Mouse (Mus musculus): ENCODE data around the gene Hspbap1. TPM values are rescaled to one million over a fixed set of nuclear protein-coding genes. Genes with fewer than 3 reads are reported as not detected.

The Hspbap1 gene
- total RNA-seq, 2 experiments from 2014 or later, result 7.1 to 7.2 TPM

DNA sequence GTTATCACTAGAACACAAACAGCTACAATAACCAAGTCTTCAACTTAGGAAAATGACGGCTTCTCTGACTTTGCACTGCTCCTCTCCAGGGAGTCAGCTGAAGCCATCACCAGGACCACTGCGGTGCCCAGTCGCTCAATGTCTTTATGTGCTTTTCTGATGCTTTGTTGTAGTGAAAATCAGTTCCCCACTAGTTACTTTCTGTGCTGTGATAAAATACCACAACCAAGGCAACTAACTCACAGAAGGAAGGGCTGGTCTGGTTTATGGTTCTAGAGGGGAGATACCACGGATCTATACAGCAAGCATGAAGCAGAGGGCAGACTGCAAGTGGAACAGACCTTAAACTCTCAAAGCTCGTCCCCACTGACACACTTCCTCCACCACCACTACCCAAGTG is 10.8 kb upstream of the Hspbap1 start:
- DNase-seq (ENCODE audit: low spot score in 2 of 2), result no peak

DNA sequence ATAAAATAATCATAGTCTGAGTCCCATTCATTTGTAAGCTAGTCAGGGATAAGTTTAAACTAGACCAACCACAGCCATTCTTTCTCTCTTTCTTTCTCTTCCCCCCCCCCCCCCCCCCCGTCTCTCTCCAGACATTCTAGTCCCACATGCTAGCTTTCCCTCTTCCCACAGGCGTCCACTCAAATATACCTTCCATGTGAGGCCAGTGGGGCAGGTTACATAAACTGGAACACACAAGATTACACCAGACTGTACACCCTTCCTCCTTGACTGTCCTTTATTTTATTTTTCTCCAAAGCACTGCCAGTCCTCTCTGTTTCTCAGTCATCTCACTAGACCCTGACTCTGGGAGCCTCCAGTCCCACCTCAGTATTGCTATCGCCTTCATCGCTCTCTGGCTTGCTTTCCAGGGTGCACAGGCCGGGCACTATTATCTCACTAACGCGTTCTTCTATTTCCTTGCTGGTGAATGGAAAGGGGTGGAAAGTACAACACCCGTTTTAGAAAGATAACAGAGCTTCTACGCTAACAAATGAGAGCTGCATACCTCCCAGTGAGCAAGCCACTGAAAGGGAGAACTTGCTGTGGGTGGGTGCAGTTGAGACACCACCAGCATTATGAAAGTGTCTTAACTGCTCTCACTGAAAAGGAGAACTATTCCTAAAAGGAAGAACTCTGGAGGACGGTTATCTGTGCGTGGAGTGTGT is 6.4 kb upstream of the Hspbap1 start:
- DNase-seq (ENCODE audit: low spot score in 2 of 2), result no peak

DNA sequence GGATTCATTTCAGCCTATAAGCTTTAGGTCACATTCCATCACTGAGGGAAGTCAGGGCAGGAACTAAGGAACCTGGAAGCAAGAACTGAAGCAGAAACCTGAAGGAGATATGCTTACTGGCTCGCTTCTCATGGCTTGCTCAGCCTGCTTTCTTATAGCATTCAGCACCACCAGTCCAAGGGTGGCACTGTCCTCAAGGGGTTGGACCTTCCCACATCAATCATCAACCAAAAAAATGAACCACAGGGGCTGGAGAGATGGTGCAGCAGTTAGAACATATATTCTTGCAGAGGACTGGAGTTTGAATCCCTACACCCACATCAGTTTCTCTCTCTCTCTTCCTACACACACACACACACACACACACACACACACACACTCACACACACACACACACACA is 5.2 kb upstream of the Hspbap1 start:
- no peak for DNase-seq (ENCODE audit: low spot score in 2 of 2)

DNA sequence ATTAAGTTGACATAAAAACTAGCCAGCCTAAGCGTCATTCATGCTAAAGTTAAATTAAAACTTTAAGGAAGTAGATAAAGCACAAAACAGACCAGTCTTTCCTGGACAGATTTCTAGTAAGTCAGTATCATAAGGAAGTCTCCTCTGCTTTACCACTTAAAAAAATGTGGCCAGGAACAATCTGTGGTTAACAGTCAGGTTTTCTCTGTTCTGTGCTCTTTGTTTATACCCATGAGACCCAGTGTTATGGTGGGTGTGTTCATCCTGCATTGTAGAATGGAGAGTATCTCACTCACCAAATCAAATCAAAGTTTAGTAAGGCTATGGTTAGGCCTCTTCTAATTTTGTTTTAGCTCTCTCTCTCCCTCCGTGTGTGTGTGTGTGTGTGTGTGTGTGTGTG is 4.7 kb upstream of the Hspbap1 start:
- DNase-seq (ENCODE audit: low spot score in 2 of 2), result no peak

DNA sequence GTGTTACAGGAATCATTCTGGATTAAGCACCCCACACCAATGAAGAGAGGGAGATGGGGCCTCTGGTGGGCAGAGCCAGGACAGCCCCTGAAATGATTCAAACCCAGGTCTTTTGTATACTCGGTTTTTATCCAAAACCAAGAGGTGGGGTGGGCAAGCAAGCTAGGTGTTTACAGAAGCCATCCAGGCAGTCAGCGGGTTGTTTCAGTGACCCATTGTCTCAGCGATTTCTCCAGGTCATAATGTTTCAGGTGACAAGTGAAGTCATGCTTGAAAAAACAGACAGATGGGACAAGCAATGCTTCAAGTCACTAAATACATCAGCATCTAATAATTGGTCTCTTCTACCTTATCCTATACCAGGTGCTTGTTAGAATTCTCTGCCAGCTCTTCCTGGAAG is 3.8 kb upstream of the Hspbap1 start:
- DNase-seq (ENCODE audit: low spot score in 2 of 2), result no peak

DNA sequence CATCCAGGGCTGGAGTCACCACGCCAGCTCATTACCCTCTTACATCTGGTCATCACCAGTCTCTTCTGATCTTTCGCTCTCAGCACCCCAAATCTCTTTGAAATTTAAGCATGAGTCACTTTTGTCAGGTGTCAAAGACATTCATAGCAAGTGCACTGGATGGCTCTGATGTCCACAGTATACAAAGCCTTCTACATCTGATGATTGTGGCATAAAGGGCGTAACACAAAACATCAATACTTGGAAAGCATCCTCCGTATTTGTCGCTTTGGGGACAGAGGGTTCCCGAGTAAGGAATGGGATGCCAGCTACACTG is 1.7 kb upstream of the Hspbap1 start:
- DNase-seq (ENCODE audit: low spot score in 2 of 2), result no peak

DNA sequence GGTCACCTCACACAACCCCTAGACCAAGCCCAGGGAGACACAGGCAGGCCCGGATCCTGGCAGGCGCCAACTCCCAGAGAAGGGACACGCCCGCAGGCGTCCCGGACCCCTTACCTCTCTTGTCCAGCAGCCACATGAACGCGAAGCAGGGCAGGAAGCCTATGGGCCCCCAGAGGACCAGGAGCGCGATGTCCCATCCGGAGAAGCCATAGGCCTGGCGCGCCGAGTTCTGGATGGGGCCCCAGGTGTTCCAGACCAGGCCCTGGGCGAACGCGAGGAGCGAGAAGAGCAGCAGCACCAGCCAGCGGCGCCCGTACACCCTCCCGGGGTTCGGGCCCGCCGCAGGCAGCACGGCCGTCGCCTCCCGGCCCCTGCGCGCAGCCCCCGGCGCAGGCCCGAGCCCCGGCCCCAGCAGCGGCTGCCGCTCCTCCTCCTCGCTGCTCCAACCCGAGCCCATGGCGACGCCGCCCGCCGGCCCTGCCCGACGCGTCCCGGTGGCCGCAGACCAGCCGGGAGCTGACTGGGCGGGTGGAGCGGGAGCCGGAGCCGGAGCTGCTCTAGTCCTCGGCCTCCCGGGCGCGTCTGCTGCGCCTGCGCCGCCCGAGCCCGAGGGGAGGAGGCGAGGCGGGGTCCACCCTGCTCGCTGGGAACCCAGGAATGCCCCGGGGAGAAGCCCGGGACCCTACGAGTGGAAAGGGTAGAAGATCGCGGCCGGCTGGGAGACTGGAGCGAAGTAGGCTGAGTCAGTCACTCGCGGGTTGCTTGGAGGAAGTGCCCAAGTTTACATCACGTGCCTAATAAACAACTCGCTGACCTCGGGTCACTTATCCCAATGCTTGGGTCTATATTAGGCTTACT is 1.2 kb upstream of the Hspbap1 start, which contains the start of gene Dirc2:
Gene Dirc2, minus strand, starts transcription at position 572 of the 858 bp plus-strand sequence.
- DNase-seq (ENCODE audit: low spot score in 2 of 2), result peak; percentile 68 to 78

DNA sequence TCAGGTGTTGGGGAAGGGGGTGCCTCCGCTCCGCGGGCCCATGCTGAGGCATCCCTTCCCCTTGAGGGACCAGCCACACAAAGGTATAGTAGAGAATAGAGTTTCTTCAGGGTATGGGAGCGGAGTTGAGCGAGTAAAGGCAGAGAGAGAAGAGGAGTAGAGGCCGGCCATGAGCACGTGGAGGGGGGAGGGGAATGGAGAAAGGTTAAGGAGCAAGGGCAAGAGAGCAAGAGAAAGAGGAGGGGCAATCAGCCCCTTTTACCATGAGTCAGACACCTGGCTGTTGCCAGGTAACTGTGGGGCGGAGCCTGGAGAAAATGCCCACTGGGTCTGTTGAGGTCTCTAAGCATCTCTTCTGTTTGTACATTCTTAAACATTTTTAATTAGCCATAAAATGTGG is 966 bp downstream of the Hspbap1 start:
- no peak for DNase-seq (ENCODE audit: low spot score in 2 of 2)

DNA sequence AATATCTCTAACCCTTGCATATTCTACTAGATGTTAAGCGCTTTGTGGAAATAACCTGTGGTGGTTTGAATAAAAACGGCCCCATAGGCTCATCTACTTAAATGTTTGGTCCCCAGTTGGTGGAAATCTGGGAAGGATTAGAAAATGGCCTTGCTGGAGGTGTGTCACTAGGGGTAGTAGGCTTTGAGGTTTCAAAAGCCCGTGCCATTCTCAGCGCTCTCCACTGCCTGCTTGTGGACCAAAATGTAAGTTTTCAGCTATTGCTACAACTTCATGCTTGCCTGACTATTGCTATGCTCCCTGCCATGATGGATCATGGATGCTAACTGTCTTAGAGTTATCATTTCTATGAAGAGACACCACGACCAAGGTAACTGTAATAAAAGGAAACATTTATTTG is 1.4 kb downstream of the Hspbap1 start:
- no peak for DNase-seq (ENCODE audit: low spot score in 2 of 2)

DNA sequence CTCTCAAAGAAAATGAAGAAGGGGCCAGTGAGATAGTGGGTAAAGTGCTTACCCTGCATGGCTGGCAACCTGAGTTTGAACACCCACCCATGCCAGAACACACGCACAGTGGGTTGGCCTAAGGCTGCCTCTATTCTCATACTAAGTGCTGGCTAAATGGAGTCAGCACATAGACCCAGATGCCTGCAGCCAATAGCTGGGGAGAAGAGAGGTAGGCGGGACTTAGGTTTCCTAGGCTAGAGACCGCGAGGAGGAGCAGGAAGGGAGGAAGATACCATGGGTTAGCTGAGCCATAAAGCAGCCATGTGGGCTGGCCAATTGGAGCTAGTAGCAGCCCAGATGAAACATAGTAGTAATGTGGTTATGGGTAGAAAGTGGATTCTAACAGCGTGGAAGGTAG is 2.4 kb downstream of the Hspbap1 start:
- DNase-seq (ENCODE audit: low spot score in 2 of 2), result no peak

DNA sequence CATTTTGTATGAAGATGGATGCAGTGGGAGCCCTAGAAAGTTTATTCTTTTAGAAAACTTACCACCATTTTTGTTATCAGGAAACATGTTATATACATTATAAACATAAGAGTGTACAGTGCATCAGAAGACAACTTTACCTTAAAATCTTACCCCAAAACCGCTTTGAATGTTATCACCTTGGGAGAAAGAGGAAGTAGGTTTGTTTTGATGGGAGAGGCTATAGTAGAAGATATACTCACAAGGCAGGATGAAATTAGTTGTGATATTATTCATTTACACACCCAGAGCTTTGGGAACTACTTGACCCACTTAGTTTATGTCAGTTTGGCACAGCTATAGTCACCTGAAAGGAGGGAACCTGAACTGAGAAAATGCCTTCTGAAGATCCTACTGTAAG is 5.7 kb downstream of the Hspbap1 start:
- no peak for DNase-seq (ENCODE audit: low spot score in 2 of 2)

DNA sequence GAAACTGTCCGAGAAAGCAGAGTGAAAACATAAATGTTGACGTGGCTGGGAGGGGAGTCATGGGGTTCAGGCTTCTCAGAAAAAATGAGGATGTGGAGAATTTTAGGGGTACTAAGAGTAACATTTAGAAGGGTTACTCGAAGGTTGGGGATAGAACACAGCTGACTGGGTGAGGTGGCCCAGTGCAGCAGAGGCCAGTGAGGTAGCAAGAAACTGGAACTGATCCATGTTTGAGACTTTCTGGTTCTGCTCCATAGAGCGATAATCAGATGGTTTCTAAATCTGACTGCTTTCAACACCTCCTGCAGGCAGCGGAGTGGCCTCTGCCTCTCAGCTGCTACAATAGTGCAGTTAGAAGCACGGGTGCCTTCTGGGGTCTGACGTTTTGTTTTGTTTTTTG is 6.6 kb downstream of the Hspbap1 start:
- no peak for DNase-seq (ENCODE audit: low spot score in 2 of 2)

DNA sequence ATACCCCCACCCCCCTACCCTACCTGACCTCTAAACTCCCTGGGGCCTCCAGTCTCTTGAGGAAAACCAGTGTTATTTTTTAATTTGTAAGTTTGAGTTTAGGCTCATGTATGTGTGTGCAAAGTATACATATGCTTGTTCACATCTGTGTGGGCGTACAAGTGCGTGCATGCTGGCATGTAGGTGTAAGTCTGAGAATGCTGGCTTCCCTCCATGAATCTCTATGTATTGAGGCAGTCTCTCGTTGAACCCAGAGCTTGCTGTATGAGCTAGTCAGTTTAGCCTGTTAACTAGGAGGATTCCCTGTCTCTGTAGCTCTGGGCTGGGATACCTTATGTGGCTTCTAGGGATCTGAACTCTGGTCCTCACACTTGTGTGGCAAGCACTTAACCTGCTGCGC is 7.6 kb downstream of the Hspbap1 start:
- no peak for DNase-seq (ENCODE audit: low spot score in 2 of 2)

DNA sequence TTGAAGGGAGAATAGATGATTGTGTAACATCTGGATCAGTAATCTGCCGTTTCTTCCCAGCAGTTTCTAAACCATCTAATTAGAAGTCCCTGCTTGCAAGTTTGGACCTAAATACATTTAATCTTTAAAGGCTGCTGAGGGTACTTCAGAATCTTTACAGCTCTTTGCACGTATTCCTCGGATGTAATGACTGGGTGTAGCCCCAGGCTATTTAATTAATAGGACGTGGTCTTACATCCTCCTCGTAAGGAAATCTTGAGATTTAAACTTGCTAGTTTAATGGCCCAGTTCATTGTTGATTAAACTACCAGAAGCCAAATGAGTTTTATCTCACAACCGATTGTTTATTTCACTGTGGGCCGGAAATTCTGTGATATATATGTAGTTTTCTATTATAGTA is 9.5 kb downstream of the Hspbap1 start:
- DNase-seq (ENCODE audit: low spot score in 2 of 2), result no peak

DNA sequence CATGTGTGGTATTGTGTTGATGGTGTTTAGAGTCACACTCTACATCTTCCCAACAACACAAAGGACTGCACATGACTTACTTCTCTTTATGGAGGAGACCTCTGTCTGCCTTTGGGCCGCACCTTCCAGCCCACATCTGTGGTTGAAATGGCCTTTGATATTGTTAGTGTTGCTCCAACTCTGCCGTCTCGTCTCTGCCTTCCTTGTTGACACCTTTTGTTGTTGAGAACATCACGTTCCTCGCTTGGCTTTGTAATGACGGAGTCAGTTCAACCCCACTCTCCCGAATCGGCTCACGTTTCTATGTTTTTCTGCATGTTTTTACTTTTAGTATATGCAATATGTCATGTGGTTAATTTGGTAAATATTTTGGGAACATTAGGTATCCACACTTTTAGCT is 10.9 kb downstream of the Hspbap1 start:
- DNase-seq (ENCODE audit: low spot score in 2 of 2), result no peak

DNA sequence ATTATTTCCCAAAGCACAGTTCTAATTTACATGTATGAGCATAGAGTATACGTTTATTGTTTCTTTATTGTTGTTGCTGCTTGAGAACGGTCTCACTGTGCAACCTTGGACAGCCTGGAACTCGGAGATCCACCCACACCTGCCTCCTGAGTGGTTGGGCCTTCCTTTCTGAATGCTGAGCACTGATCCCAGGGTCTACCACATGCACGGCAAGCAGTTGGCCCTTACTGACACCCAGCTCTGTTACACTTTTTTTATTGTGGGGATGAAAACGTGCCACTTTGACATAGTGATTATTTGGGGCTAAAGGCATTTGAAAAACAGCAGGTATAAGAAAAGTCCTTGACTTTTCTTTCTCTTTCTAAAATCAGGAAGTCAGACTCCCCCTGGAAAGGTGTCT is 11.5 kb downstream of the Hspbap1 start:
- DNase-seq (ENCODE audit: low spot score in 2 of 2), result no peak

DNA sequence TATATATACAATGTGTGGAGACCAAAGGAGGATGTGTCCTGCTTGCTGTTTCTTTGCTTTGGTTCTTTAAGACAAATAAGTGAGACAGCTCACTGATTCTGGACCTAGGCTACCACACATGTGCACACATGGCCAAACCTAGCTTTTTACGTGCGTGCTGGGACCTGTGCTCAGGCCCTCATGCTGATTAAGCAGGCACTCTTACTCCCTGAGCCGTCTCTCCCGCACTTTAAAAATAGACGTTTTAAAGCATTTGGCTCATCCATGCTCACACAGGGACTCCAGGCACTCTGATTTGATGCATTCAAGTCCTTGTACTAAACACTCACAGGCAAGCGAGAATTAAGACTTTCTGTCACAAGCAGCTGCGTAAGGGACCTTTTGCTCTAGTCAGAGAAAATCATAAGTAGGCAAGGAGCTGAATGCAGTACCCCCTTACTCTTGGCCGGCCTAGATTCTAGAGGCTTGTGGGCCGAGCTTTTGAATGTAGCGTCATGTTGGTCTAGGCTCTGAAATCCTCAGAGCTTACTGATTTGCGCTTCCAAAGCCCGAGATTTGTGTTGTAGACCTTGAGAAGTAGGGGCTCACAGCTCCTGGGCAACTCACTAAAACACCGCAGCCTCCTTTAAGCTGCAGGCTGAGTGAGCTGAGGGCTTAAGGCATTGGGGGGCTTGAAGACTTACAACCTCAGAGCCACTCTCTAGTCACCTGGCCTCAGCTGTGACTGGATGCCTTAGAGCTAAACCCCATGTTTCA is 12.5 kb downstream of the Hspbap1 start:
- DNase-seq (ENCODE audit: low spot score in 2 of 2), result no peak

DNA sequence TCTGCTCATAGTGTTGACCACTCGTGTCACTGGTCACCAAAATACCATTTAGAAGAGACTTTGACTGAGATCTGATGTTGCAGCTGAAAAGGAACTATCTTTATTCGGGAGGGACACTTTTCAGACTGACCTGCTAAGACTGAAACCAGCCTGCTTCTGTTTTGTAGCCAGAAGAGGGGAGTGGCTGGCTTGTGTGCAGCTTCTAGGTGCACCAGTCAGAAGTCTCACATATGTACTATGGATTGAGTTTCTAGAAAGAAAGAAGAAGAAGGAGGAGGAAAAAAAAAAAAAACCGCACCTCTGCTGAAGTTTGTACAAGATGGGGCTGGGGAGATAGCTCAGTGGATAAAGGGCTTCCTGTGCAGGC is 13.0 kb downstream of the Hspbap1 start:
- DNase-seq (ENCODE audit: low spot score in 2 of 2), result no peak

DNA sequence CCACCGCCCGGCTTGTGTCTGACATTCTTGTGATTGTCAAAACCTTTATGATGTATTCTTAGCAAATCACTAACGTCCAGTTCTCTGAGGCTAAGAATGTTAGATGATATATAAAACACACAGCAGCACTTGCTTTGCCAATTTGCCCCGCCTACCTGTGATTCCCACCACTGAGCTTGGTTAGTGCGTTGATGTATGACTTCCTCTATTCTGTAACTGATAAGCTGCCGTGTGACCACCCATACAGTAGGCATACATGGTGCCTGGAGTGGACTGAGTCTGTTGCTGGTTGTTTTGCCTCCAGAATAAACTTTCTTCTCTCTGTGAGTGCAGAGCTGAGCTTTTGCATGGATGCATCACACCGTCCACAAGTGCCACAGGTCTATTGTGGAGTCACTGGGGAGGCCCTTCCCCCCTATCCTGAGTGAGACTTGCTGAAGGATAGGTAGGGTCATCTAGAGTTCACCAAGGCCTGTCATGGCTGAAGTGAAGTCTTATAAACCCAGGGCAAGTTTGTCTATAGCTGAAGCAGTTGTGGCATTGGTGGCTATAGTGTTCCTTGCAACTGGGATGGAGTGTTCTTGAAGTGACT is 14.1 kb downstream of the Hspbap1 start:
- no peak for DNase-seq (ENCODE audit: low spot score in 2 of 2)

DNA sequence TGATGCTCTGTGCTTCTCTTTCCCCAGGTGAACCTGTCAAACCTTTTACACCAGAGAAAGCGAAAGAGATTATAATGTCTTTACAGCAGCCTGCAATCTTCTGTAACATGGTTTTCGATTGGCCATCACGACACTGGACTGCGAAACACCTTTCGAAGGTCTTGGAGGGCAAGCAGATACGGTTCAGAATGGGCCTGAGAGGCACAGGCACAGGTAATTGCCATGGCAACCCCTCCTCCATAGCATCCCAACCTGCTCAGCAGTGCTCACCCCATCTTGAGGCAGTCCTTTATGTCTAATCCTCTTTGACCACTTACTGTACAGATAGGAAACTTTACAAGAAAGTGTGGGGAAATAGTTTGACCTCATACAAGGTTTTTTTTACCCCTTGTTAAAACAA is 17.0 kb downstream of the Hspbap1 start:
- DNase-seq (ENCODE audit: low spot score in 2 of 2), result no peak

DNA sequence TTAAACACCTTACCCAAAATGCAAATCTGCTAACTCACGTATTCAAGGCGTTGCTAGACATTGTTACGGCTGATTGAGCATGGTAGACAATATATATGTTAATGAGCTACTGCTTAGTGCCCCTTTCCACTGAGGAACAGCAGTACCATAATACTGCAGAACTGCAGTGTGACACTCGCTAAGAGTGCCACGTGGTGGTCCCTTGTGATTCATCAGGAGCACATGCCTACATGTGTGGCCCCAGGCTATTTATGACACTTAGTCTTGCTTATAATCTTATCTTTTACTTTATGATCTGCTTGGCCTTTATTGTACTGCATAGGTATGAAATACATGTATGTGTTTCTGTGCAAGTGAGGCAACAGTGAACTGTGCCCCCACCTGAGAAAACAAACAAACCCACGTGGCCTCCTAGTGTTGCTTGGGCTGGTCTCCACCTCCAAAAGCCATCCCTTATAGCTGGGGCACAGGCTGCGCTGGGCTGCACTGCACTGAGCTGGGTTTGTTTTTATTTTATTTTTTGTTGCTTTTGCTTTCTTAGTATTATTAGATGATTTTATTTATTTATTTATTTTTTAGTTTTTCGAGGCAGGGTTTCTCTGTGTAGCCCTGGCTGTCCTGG is 17.5 kb downstream of the Hspbap1 start:
- DNase-seq (ENCODE audit: low spot score in 2 of 2), result no peak
